Mouse (Mus musculus): ENCODE results near the gene Tfr2.

GRCm38 (mm10) chr5:137596601-137597261 is 27.1 kb downstream of the Tfr2 start:
- no peak for TF ChIP-seq CTCF (IDR thresholded peaks at IDR 0.05; ENCODE audit: low read depth)
- TF ChIP-seq EP300 (IDR thresholded peaks at IDR 0.05; ENCODE audit: low read depth) = no peak
